Mouse (Mus musculus) heart, embryonic 13.5 days (tissue): ENCODE data around the gene Larp1. TPM values are rescaled to one million over a fixed set of nuclear protein-coding genes. Genes with fewer than 3 reads are reported as not detected.

Source experiments
- ATAC-seq: fragments of 200-750 bp; cut with Nextera tagmentation; 2 replicates; pipeline ENCODE4 v1.8.0; 2017; ENCODE audit warnings: moderate TSS enrichment; ENCODE audit not compliant: insufficient number of reproducible peaks, low FRiP score, low TSS enrichment; ENCODE audit errors: extremely low read depth
- H3K27ac ChIP-seq: fragments of 300-500 bp; sonication (generic); replicated peaks from 2 replicates; pipeline ENCODE4 v1.5.1; 2015; ENCODE audit warnings: moderate library complexity, mild to moderate bottlenecking, inconsistent platforms
- H3K27me3 ChIP-seq: fragments of 300-500 bp; sonication (generic); replicated peaks from 2 replicates; pipeline ENCODE4 v1.6.1; 2015; ENCODE audit warnings: mild to moderate bottlenecking, inconsistent platforms
- H3K36me3 ChIP-seq: fragments of 300-500 bp; sonication (generic); 2 replicates; pipeline ENCODE4 v1.6.1; 2015; ENCODE audit warnings: mild to moderate bottlenecking, inconsistent platforms
- H3K4me1 ChIP-seq: fragments of 300-500 bp; sonication (generic); 2 replicates; pipeline ENCODE4 v1.6.1; 2015; ENCODE audit warnings: inconsistent platforms
- H3K4me2 ChIP-seq: fragments of 300-500 bp; sonication (generic); 2 replicates; pipeline ENCODE4 v1.6.1; 2015; ENCODE audit warnings: inconsistent platforms, mild to moderate bottlenecking, moderate library complexity
- H3K4me3 ChIP-seq: fragments of 300-500 bp; sonication (generic); 2 replicates; pipeline ENCODE4 v1.5.1; 2015; ENCODE audit warnings: moderate library complexity, mild to moderate bottlenecking, inconsistent platforms
- H3K9ac ChIP-seq: fragments of 300-500 bp; sonication (generic); 2 replicates; pipeline ENCODE4 v1.6.1; 2015; ENCODE audit warnings: inconsistent platforms, mild to moderate bottlenecking, moderate library complexity
- H3K9me3 ChIP-seq: fragments of 300-500 bp; sonication (generic); 2 replicates; pipeline ENCODE4 v1.6.1; 2016; ENCODE audit warnings: inconsistent platforms
- WGBS: fragments of 180-500 bp; shearing (Covaris S2); methylation state at CpG from one replicate; pipeline ENCODE4 v1.1.7; 2015; ENCODE audit warnings: mixed read lengths; 5-methylcytosine and 5-hydroxymethylcytosine counted together
- polyA plus RNA-seq: library from polyadenylated mRNA; unstranded; fragments of >200 nt; fragmentation: Nextera tagmentation; extraction: Ambion mirVana; gene quantifications from 2 replicates; pipeline ENCODE4 v1.2.1, GENCODE M21; 2015

The Larp1 gene
- polyA plus RNA-seq, 1 experiment from 2014 or later, result 11.7 TPM

DNA sequence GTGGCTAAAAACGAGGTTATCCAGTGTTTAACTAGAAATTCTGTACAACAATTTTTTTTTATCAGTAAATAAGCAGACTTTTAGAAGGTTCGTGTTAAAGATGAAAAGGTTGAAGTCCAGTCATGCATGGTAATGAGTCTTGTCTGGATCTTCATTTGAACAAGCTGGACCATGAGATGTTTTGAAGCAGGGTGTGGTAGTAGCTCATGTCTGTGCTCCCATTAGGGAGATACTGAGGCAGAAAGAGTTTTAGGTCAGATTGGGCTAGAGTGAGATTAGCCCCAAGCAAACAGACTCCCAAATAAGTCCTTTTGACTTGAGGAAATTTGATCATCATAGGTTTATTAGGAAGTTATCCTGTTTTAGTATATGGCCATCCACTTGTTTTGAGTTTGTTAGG lies 6.5 kb downstream of the Larp1 start:
- Histone ChIP-seq H3K4me1 (peaks cover 96% of the 10 kb centered on the region), H3K36me3 (no peaks in the 10 kb centered on the region), H3K4me2 (no peak overlapping the region), H3K4me3 (no peak overlapping the region), H3K9me3 (no peaks in the 10 kb centered on the region), H3K27ac (no peak overlapping the region), H3K9ac (no peak overlapping the region), H3K27me3 (no peaks in the 10 kb centered on the region)
- no peak for ATAC-seq
- 78% methylated on average over 2 of the region's 2 CpGs for WGBS

DNA sequence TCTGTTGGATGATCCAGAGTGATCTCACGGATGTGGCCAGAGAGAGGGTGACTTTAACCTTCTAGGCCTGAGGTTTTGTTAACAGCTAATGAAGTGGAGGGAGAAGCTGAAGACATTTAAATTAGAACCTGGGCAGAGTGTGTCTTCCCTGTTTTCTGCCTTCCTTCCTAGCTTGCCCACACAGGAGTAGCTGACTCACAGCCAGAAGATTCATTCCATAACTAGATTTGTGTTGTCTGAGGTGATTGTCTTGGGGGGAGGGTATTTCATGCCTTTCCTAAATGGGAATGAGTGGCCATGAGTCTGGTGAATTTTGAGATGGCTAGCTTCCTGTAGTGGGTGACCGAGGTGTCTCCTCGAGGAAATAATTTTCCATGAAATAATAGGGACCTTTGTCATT lies 7.5 kb downstream of the Larp1 start:
- peak overlapping the region; percentile 65 for H3K9ac ChIP-seq
- no peaks in the 10 kb centered on the region for H3K27me3 ChIP-seq
- peaks cover 96% of the 10 kb centered on the region for H3K4me1 ChIP-seq
- H3K4me2 ChIP-seq, result peak overlapping the region; percentile 22; the same call in 1 of the 2 replicates
- no peak for ATAC-seq
- H3K36me3 ChIP-seq, result no peaks in the 10 kb centered on the region
- no peak overlapping the region for H3K4me3 ChIP-seq
- 46% methylated on average over 3 of the region's 3 CpGs for WGBS
- H3K9me3 ChIP-seq, result no peaks in the 10 kb centered on the region
- H3K27ac ChIP-seq, result peak overlapping the region; percentile 62

DNA sequence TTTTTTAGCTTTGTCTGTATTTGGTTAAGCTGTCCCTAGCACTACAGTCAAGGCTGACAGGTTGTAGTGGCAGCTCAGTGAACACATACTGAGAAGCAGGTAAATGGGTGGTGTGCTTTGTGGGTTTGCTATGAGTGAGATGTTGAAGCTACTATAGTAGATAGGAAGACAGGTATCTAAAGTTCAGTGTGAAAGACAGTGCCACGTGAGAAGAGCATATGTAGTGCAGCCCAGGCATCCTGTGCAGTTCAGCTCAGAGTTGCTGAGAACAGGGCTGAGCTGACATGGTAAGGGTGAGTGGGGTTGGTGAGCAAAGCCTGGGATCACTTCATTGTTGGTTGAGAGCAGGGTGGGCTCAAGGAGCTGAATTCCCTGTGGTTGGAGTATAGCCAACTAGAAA lies 8.6 kb downstream of the Larp1 start:
- Histone ChIP-seq H3K4me2 (peak overlapping the region; percentile 22; the same call in 1 of the 2 replicates), H3K9ac (peak overlapping the region; percentile 65; the same call in 1 of the 2 replicates), H3K27me3 (no peaks in the 10 kb centered on the region), H3K36me3 (no peaks in the 10 kb centered on the region), H3K27ac (peak overlapping the region; percentile 62), H3K4me1 (peaks cover 96% of the 10 kb centered on the region), H3K9me3 (no peaks in the 10 kb centered on the region), H3K4me3 (no peak overlapping the region)
- WGBS, result 26% methylated on average over 1 of the region's 1 CpGs
- no peak for ATAC-seq

DNA sequence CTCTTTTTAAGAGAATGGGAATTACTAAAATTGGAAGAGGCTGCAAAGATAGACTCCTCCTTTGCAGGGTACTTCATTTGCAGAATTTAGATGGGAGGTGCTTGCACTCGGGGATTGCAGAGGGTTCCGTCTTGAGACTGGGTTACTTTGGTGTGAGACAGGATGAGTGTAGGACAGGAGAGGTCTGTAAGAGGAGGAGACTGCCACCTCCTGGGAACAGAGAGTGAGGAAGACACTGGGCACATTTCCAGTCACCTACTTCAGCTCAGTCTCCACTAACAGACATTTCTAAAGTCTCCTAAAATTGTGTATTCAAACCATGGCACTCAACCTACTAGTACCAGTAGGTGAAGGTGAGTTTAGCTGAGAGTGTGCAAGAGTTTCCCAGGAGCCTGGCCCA lies 9.4 kb downstream of the Larp1 start:
- Histone ChIP-seq H3K27me3 (no peaks in the 10 kb centered on the region), H3K4me1 (peaks cover 89% of the 10 kb centered on the region), H3K27ac (peak overlapping the region; percentile 10; the same call in 1 of the 2 replicates), H3K4me2 (no peak overlapping the region; the same call in 1 of the 2 replicates), H3K9ac (peak overlapping the region; percentile 17; the same call in 1 of the 2 replicates), H3K9me3 (no peaks in the 10 kb centered on the region), H3K4me3 (no peak overlapping the region), H3K36me3 (no peaks in the 10 kb centered on the region)
- no peak for ATAC-seq
- WGBS, result 34% methylated on average over 2 of the region's 2 CpGs

DNA sequence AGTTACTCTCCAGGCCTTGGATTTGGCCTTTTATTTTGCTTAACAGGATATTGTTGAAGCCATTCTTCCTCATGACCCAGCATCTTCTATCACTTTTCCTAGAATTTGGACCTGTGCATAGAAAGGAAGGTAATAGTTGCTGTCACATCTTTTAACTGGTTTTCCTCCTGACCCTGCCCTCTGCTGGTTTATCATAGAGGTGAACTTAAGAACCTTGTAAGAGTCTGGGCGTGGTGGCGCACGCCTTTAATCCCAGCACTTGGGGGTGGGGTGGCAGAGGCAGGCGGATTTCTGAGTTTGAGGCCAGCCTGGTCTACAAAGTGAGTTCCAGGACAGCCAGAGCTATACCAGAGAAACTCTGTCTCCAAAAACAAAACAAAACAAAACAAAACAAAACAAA lies 9.8 kb downstream of the Larp1 start:
- Histone ChIP-seq H3K9ac (peak overlapping the region; percentile 17; the same call in 1 of the 2 replicates), H3K4me3 (no peak overlapping the region), H3K4me1 (peaks cover 85% of the 10 kb centered on the region), H3K27ac (peak overlapping the region; percentile 10; the same call in 1 of the 2 replicates), H3K4me2 (no peak overlapping the region), H3K27me3 (no peaks in the 10 kb centered on the region), H3K36me3 (no peaks in the 10 kb centered on the region), H3K9me3 (no peaks in the 10 kb centered on the region)
- WGBS, result 84% methylated on average over 4 of the region's 4 CpGs
- no peak for ATAC-seq

DNA sequence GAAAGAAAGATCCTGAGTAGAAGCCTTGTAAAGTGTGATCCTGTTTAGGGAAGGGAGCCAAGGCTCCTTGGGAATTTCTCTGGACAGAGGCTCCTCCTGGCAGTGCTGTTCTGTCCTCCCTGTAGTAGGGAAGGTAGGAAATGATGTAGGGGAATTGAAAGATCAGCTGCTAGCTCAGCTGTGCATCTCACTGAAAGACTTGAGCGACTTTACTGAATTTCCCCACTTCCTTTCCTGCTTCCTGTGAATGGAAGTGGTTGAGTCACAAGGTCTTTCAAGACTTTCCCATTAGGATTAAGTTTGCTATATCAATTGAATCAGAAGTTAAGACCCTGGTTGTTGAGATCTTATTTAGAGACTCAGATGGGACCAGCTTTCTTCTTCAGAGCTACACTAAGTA lies 12.2 kb downstream of the Larp1 start:
- no peaks in the 10 kb centered on the region for H3K9me3 ChIP-seq
- H3K4me3 ChIP-seq, result no peak overlapping the region
- peak overlapping the region; percentile 46 for H3K4me2 ChIP-seq
- 30% methylated on average over 1 of the region's 1 CpGs for WGBS
- H3K27me3 ChIP-seq, result no peaks in the 10 kb centered on the region
- H3K4me1 ChIP-seq, result peaks cover 87% of the 10 kb centered on the region
- ATAC-seq, result no peak
- no peaks in the 10 kb centered on the region for H3K36me3 ChIP-seq
- H3K27ac ChIP-seq, result peak overlapping the region; percentile 74
- peak overlapping the region; percentile 47 for H3K9ac ChIP-seq

DNA sequence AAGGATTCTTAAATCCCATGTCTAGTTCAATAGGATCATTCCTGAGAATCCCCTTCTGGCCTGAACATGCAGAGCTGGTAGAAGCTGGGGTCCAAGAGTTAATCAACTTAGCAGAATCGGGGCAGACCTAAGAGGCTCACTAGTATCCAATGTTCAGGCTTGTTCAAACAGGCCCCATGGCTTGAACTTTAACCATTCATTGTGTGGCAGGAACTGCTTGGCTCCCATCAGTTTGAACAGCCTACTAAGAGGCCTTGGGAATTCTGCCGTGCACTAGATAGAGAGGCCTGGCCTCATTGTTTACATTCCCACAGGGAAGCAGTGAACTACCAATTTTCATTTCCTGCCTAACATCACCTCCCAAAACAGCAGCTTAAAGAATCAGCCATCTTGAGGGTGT lies 12.8 kb downstream of the Larp1 start:
- Histone ChIP-seq H3K27ac (peak overlapping the region; percentile 74), H3K9ac (peak overlapping the region; percentile 47), H3K36me3 (no peaks in the 10 kb centered on the region), H3K4me1 (peaks cover 87% of the 10 kb centered on the region), H3K4me3 (no peak overlapping the region), H3K4me2 (peak overlapping the region; percentile 46; the same call in 1 of the 2 replicates), H3K9me3 (no peaks in the 10 kb centered on the region), H3K27me3 (no peaks in the 10 kb centered on the region)
- 29% methylated on average over 2 of the region's 2 CpGs for WGBS
- ATAC-seq, result no peak

DNA sequence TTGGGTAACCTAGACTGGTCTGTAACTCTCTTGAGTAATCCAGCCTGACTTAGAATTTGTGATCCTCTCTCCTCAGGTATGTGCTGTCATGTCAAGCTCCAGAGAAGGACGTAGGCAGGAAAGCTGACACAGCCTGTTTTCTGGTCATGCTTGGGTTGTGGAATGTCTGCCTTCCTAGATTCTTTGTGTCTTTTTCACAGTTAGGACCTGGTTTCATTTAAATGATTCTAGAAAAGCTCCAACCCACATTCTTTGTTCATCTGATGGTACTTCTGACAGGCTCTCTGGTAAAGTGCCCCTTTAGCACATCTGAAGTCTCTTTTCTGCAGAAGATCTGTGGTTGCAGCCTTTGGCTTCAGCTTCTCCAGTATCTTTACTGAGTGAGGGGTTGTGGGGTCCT lies 15.4 kb downstream of the Larp1 start:
- Histone ChIP-seq H3K9ac (no peak overlapping the region; the same call in 1 of the 2 replicates), H3K4me1 (peaks cover 74% of the 10 kb centered on the region), H3K27ac (no peak overlapping the region), H3K9me3 (no peaks in the 10 kb centered on the region), H3K4me3 (no peak overlapping the region), H3K36me3 (no peaks in the 10 kb centered on the region), H3K4me2 (no peak overlapping the region), H3K27me3 (no peaks in the 10 kb centered on the region)
- 69% methylated on average over 1 of the region's 1 CpGs for WGBS
- no peak for ATAC-seq

DNA sequence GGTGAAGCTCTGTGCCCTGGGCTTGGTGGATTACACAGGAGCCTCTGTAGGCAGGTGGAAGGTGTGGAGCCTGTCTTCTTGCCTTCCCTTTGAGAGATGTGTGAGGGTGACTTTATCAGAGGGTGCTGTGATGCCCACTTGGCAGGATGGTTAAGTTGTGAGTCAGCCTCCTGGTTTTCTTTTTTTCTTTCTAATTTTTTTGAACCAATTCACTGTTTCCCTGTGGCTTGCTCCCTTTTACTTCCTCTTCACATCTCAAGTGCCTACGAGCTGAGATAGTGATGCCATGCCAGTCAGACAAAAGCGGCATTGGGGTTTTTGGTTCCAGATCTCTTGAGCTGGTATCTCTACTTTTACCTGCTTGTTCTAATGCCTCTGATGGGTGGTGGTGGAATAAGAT lies 15.8 kb downstream of the Larp1 start:
- Histone ChIP-seq H3K4me2 (no peak overlapping the region), H3K36me3 (no peaks in the 10 kb centered on the region), H3K9ac (no peak overlapping the region; the same call in 1 of the 2 replicates), H3K9me3 (no peaks in the 10 kb centered on the region), H3K27ac (no peak overlapping the region), H3K4me1 (peaks cover 73% of the 10 kb centered on the region), H3K27me3 (no peaks in the 10 kb centered on the region), H3K4me3 (no peak overlapping the region)
- no peak for ATAC-seq
- WGBS, result 38% methylated on average over 2 of the region's 2 CpGs

DNA sequence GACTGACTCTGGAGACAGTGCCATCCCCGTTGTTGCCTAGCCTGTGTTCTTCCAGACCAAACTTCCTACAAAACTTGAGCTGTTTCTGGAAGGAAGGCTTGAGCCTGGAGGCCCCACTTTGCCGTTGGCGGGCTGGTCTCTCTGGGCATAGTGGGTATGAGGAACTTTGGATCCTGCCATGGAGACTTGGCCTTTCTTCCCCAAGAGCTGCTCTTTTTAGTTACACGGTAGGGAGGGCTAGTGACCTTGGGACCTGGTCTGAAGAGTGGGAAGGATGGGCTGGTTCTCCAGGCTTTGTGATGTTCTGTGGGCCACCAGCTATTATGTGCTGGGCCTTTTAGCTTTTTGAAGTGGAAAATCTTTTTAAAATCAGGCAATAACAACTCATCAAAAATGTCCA lies 17.0 kb downstream of the Larp1 start:
- peaks cover 73% of the 10 kb centered on the region for H3K4me1 ChIP-seq
- H3K9me3 ChIP-seq, result no peaks in the 10 kb centered on the region
- H3K27ac ChIP-seq, result 0 out of 2 replicates have a peak overlapping the region, but pooled peaks have one; percentile 12
- no peak overlapping the region for H3K4me3 ChIP-seq
- no peak overlapping the region for H3K4me2 ChIP-seq
- H3K9ac ChIP-seq, result no peak overlapping the region
- H3K36me3 ChIP-seq, result no peaks in the 10 kb centered on the region
- no peak for ATAC-seq
- H3K27me3 ChIP-seq, result no peaks in the 10 kb centered on the region
- WGBS, result 74% methylated on average over 4 of the region's 4 CpGs

DNA sequence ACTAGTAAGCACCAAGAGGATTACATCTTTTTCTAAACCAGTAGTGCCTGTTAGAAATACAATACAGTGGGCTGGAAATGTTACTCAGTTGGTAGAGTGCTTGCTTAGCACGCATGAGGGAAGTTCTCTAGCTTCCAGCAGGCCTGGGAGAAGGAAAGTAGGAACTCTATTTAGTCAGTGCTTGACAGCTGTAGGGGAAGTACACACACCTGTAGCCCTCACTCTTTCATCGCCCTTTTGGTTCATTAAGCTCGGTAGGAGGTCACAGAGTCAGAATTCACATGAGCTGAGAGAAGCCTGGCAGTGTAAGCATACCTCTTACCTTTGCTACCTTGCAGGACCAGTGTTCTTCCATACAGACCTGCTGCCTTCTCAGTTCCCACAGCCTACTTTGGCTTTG lies 17.5 kb downstream of the Larp1 start:
- no peak for ATAC-seq

DNA sequence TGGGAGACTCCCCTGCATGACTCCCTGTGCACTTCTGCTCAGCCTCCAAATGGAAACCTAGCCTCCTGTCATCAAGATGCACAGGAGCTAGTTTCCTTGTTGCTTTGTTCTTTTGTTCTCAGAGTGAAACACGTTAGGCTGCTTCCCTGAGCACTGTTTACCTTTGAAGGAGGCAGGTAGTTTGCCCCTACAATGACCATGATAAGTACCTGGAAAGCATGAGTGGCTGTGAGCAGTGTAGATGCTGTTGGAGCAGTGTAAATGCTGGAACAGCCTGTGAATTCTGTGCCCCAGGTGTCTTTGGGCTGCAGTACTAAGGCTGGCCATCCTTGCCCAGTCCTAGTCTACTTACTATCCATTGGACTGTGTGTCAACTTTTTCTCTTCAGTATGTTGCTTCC lies 18.0 kb downstream of the Larp1 start:
- 76% methylated on average over 1 of the region's 1 CpGs for WGBS
- peaks cover 73% of the 10 kb centered on the region for H3K4me1 ChIP-seq
- no peak overlapping the region for H3K9ac ChIP-seq
- H3K27ac ChIP-seq, result no peak overlapping the region
- H3K4me2 ChIP-seq, result no peak overlapping the region
- no peaks in the 10 kb centered on the region for H3K9me3 ChIP-seq
- H3K4me3 ChIP-seq, result no peak overlapping the region
- H3K36me3 ChIP-seq, result no peaks in the 10 kb centered on the region
- ATAC-seq, result no peak
- H3K27me3 ChIP-seq, result no peaks in the 10 kb centered on the region

More for the DNA sequence above, 17.5 kb downstream of the Larp1 start:
- Histone ChIP-seq H3K27me3 (no peaks in the 10 kb centered on the region), H3K9me3 (no peaks in the 10 kb centered on the region), H3K4me2 (no peak overlapping the region), H3K4me3 (no peak overlapping the region), H3K9ac (no peak overlapping the region), H3K36me3 (no peaks in the 10 kb centered on the region), H3K4me1 (peaks cover 73% of the 10 kb centered on the region), H3K27ac (no peak overlapping the region)
- WGBS, result 61% methylated on average over 3 of the region's 3 CpGs
